Mouse (Mus musculus) kidney, adult 18-20 months (tissue): ENCODE measurements at regions not wholly inside any gene's neighbourhood (a gene's known extent, or its start where the extent isn't known, plus 50 kb on each side); places are given as distances from the start of the nearest gene placed in this dataset.
A peak's percentile ranks its signal among the peaks of the same experiment; 100 is the strongest.

Source experiments
- DNase-seq: peaks from one replicate; pipeline ENCODE4 v3.0.0; 2021

GRCm38 (mm10) chr8:126772748-126773147, 172.9 kb downstream of the Tomm20 start:
- no peak for DNase-seq

GRCm38 (mm10) chr8:126772194-126772593, 173.4 kb downstream of the Tomm20 start:
- DNase-seq = no peak

- peak; percentile 55 for DNase-seq
These were observed 175.3 kb downstream of the Tomm20 start for GRCm38 (mm10) chr8:126770374-126770773.

GRCm38 (mm10) chr8:126768142-126768541, 174.4 kb upstream of the Irf2bp2 start:
- DNase-seq = no peak

GRCm38 (mm10) chr8:126767341-126767740, 173.6 kb upstream of the Irf2bp2 start:
- no peak for DNase-seq

GRCm38 (mm10) chr8:126765693-126766238, 172.0 kb upstream of the Irf2bp2 start:
- no peak for DNase-seq

GRCm38 (mm10) chr8:126763600-126763999, 169.8 kb upstream of the Irf2bp2 start:
- no peak for DNase-seq

- DNase-seq = no peak
These were observed 165.9 kb upstream of the Irf2bp2 start for GRCm38 (mm10) chr8:126759711-126760110.

- no peak for DNase-seq
These were observed 165.2 kb upstream of the Irf2bp2 start for GRCm38 (mm10) chr8:126758951-126759350.

GRCm38 (mm10) chr8:126757951-126758757, 164.4 kb upstream of the Irf2bp2 start:
- no peak for DNase-seq

GRCm38 (mm10) chr8:126756300-126757097, 162.7 kb upstream of the Irf2bp2 start:
- DNase-seq = no peak

GRCm38 (mm10) chr8:126755669-126756068, 161.9 kb upstream of the Irf2bp2 start:
- DNase-seq = no peak

- no peak for DNase-seq
These were observed 160.6 kb upstream of the Irf2bp2 start for GRCm38 (mm10) chr8:126754361-126754809.

GRCm38 (mm10) chr8:126753059-126753855, 159.5 kb upstream of the Irf2bp2 start:
- no peak for DNase-seq

- no peak for DNase-seq
These were observed 157.8 kb upstream of the Irf2bp2 start for GRCm38 (mm10) chr8:126751416-126752140.

GRCm38 (mm10) chr8:126745992-126746775, 152.4 kb upstream of the Irf2bp2 start:
- DNase-seq = no peak

- DNase-seq = no peak
These were observed 151.1 kb upstream of the Irf2bp2 start for GRCm38 (mm10) chr8:126744747-126745382.

- DNase-seq = no peak
These were observed 149.5 kb upstream of the Irf2bp2 start for GRCm38 (mm10) chr8:126743296-126743695.

- DNase-seq = no peak
These were observed 148.3 kb upstream of the Irf2bp2 start for GRCm38 (mm10) chr8:126742081-126742480.

GRCm38 (mm10) chr8:126741031-126741430, 147.2 kb upstream of the Irf2bp2 start:
- DNase-seq = peak; percentile 66

GRCm38 (mm10) chr8:126739768-126740167, 146.0 kb upstream of the Irf2bp2 start:
- DNase-seq = no peak
